Comparison of ENCODE assay signal across 9 mouse cellular contexts in the genomic region with DNA sequence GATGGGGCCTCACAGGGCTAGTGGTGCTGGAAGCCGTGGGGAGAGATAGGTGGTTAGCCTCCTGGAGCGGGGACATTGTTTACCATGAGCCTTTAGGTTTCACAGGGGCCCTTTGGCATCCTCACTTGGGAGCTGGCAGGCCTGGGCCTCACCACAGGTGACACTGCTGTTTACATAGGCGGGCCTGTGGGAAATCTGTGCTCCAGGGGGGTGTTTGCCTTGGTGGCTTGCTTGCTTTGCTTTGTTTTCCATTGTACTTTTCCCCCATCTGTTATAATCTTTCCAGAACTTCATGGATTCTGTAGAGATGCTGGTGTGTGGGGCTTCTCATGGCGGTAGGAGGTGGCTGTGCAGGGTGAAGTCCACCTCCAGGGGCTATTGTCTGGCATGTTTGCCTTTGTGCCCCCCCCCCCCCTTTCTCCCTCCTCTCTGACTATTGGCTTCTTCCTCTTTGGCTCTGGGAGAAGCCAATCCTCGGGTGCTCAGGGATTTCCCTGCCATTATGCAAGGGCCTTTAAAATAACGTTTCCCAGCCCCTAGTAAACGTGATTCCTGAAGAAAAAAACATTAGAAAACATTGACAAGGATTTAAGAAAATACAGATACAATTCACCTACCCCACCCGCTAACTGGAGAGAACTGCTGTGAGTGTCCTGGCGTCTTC. TPM values are rescaled to one million over a fixed set of nuclear protein-coding genes. Genes with fewer than 3 reads are reported as not detected.
A peak's percentile ranks its signal among the peaks of the same experiment; 100 is the strongest.
DNase-seq lines count a peak whose midpoint lies in the region; ATAC-seq and TF ChIP-seq lines count a peak whose summit lies in the region.
"Had no signal": no experiment of that assay in that cellular context is flagged by ENCODE, and none has a peak within 500 bp of the region (broad histone marks: within the 10 kb centered on the region; RNA-seq: fewer than 3 reads in every experiment).

No protein-coding gene starts in this region.

- peaks cover 39% of the 10 kb centered on the region; the same call in 1 of the 2 replicates for H3K4me1 ChIP-seq in spleen, adult 2 months (ENCODE audit: control insufficient read depth, insufficient read depth, insufficient read length)
- H3K4me1 ChIP-seq in forebrain, embryonic 15.5 days: peaks cover 78% of the 10 kb centered on the region
- H3K4me1 ChIP-seq in liver, embryonic 11.5 days (replicated peaks; ENCODE audit: control insufficient read depth, insufficient read depth, low read length): peaks cover 68% of the 10 kb centered on the region
- H3K4me1 ChIP-seq in stomach, embryonic 14.5 days (ENCODE audit: control insufficient read depth, insufficient read depth, low read length): peaks cover 68% of the 10 kb centered on the region

- no peak for TF ChIP-seq CTCF in spleen, adult 2 months (IDR thresholded peaks at IDR 0.05; ENCODE audit: extremely low read depth, insufficient read depth, insufficient read length, insufficient replicate concordance)

- TF ChIP-seq POLR2A in spleen, adult 2 months (IDR thresholded peaks at IDR 0.05; ENCODE audit: low read depth, low read length): no peak

- WGBS in spleen, adult 2 months: 42% methylated on average over 9 of the region's 9 CpGs
- whole genome bisulfite sequencing in forebrain, embryonic 15.5 days: 29% methylated on average over 9 of the region's 9 CpGs
- 21% methylated on average over 9 of the region's 9 CpGs for WGBS in liver, embryonic 11.5 days
- 27% methylated on average over 9 of the region's 9 CpGs for WGBS in stomach, embryonic 14.5 days

- H3K9me3 ChIP-seq in forebrain, embryonic 15.5 days: no peaks in the 10 kb centered on the region
- no peaks in the 10 kb centered on the region for H3K9me3 ChIP-seq in liver, embryonic 11.5 days (ENCODE audit: control insufficient read depth, low read length)
- no peaks in the 10 kb centered on the region for H3K9me3 ChIP-seq in stomach, embryonic 14.5 days (ENCODE audit: control insufficient read depth, low read depth, low read length)

- no peak overlapping the region for H3K4me3 ChIP-seq in spleen, adult 2 months (ENCODE audit: extremely low read depth, insufficient read depth, insufficient read length)
- peak overlapping the region; percentile 88 for H3K4me3 ChIP-seq in forebrain, embryonic 15.5 days
- peak overlapping the region; percentile 96 for H3K4me3 ChIP-seq in liver, embryonic 11.5 days (ENCODE audit: low read depth, low read length)
- 0 out of 2 replicates have a peak overlapping the region, but pooled peaks have one; percentile 75 for H3K4me3 ChIP-seq in stomach, embryonic 14.5 days (ENCODE audit: low read depth, low read length)

- H3K27me3 ChIP-seq in spleen, adult 2 months (ENCODE audit: control insufficient read depth, insufficient read depth, low read length): no peaks in the 10 kb centered on the region
- no peaks in the 10 kb centered on the region for H3K27me3 ChIP-seq in forebrain, embryonic 15.5 days
- H3K27me3 ChIP-seq in liver, embryonic 11.5 days (replicated peaks; ENCODE audit: control insufficient read depth, insufficient read depth, low read length): no peaks in the 10 kb centered on the region
- H3K27me3 ChIP-seq in stomach, embryonic 14.5 days (ENCODE audit: control insufficient read depth, insufficient read depth, low read length): no peaks in the 10 kb centered on the region

- no peak for ATAC-seq in forebrain, embryonic 15.5 days (replicated peaks)
- no peak for ATAC-seq in liver, embryonic 11.5 days (replicated peaks; ENCODE audit: low FRiP score)
- ATAC-seq in stomach, embryonic 14.5 days (ENCODE audit: insufficient number of reproducible peaks, insufficient read depth, low FRiP score, low read depth): no peak; the same call in 1 of the 2 replicates

- H3K9ac ChIP-seq in forebrain, embryonic 15.5 days (replicated peaks): peak overlapping the region; percentile 31
- peak overlapping the region; percentile 99; the same call in 1 of the 2 replicates for H3K9ac ChIP-seq in liver, embryonic 11.5 days (ENCODE audit: low read depth, low read length)
- H3K9ac ChIP-seq in stomach, embryonic 14.5 days (replicated peaks; ENCODE audit: low read depth, low read length): no peak overlapping the region

- peak overlapping the region; percentile 53 for H3K27ac ChIP-seq in spleen, adult 2 months (ENCODE audit: insufficient read depth, low read length)
- H3K27ac ChIP-seq in forebrain, embryonic 15.5 days (replicated peaks): peak overlapping the region; percentile 99
- peak overlapping the region; percentile 99 for H3K27ac ChIP-seq in liver, embryonic 11.5 days (ENCODE audit: low read depth, low read length)
- peak overlapping the region; percentile 99 for H3K27ac ChIP-seq in stomach, embryonic 14.5 days (ENCODE audit: low read length)
- H3K27ac ChIP-seq: macrophage had no signal

- H3K36me3 ChIP-seq in spleen, adult 2 months (ENCODE audit: control insufficient read depth, insufficient read depth, low read length): no peaks in the 10 kb centered on the region
- no peaks in the 10 kb centered on the region for H3K36me3 ChIP-seq in forebrain, embryonic 15.5 days
- no peaks in the 10 kb centered on the region for H3K36me3 ChIP-seq in liver, embryonic 11.5 days (ENCODE audit: control insufficient read depth, insufficient read depth, low read length)
- H3K36me3 ChIP-seq in stomach, embryonic 14.5 days (ENCODE audit: control insufficient read depth, insufficient read depth, low read length): no peaks in the 10 kb centered on the region

- DNase-seq in spleen, adult 2 months (ENCODE audit: low read depth in 1 of 2, low spot score in 2 of 2): no peak
- DNase-seq in spleen, postnatal 4 days (ENCODE audit: low spot score in 2 of 2): no peak
- DNase-seq in liver, embryonic 11.5 days (ENCODE audit: low spot score): no peak
- DNase-seq in right cerebral cortex, adult 2 months (ENCODE audit: low spot score in 2 of 2): no peak
- no peak for DNase-seq in ovary, postnatal 10 days (ENCODE audit: low spot score)
- DNase-seq in ovary, postnatal 14 days (ENCODE audit: low spot score): no peak

- peak overlapping the region; percentile 64 for H3K4me2 ChIP-seq in forebrain, embryonic 15.5 days (replicated peaks)
- peak overlapping the region; percentile 98 for H3K4me2 ChIP-seq in liver, embryonic 11.5 days
- peak overlapping the region; percentile 93 for H3K4me2 ChIP-seq in stomach, embryonic 14.5 days (replicated peaks; ENCODE audit: low read depth, low read length)

RNA-seq across cellular contexts. Expression of a gene that starts 3.6 kb away (rescaled TPM):
- polyA plus RNA-seq in spleen, adult 2 months (2012; rRNA removed): 35.1 and 46.5 TPM in 2 replicates
- polyA plus RNA-seq in forebrain, embryonic 15.5 days (2015; fragmentation: Nextera tagmentation; extraction: Ambion mirVana): 76.2 and 88.8 TPM in 2 replicates
- polyA plus RNA-seq in liver, embryonic 11.5 days (2014; fragmentation: Nextera tagmentation; extraction: Ambion mirVana): 37.8 and 48.1 TPM in 2 replicates
- 54.2 and 59.8 TPM in 2 replicates for polyA plus RNA-seq in stomach, embryonic 14.5 days (2014; fragmentation: Nextera tagmentation; extraction: Ambion mirVana)

RNA-seq across cellular contexts. Expression of a gene that starts 59.1 kb away (rescaled TPM):
- polyA plus RNA-seq in spleen, adult 2 months (2012; rRNA removed): 2.6 and 4.6 TPM in 2 replicates
- polyA plus RNA-seq in forebrain, embryonic 15.5 days (2015; fragmentation: Nextera tagmentation; extraction: Ambion mirVana): 16.4 and 17.0 TPM in 2 replicates
- 5.3 TPM in 2 replicates for polyA plus RNA-seq in liver, embryonic 11.5 days (2014; fragmentation: Nextera tagmentation; extraction: Ambion mirVana)
- 3.3 and 4.5 TPM in 2 replicates for polyA plus RNA-seq in stomach, embryonic 14.5 days (2014; fragmentation: Nextera tagmentation; extraction: Ambion mirVana)
